19 mouse cellular contexts compared by ENCODE assay signal in genomic region chr11:113502968-113503367, GRCm38 (mm10).
"Had no signal": no experiment of that assay in that cellular context is flagged by ENCODE, and none has a peak within 500 bp of the region (broad histone marks: within the 10 kb centered on the region; RNA-seq: fewer than 3 reads in every experiment).

No protein-coding gene starts in this region.

- DNase-seq: lung, adult 18-20 months; lung, embryonic 14.5 days; lung, postnatal 10 days; lung, postnatal 4 days; midbrain, embryonic 14.5 days; retina, postnatal 1 day; right cerebral cortex, adult 18-20 months; right cerebral cortex, postnatal 25 days; right cerebral cortex, postnatal 4 days; spleen, adult 18-20 months; thymus, adult 18-20 months; thymus, postnatal 25 days; thymus, postnatal 4 days had no signal

- H3K27ac ChIP-seq: midbrain, embryonic 10.5 days; midbrain, embryonic 12.5 days; neural tube, embryonic 12.5 days; neural tube, embryonic 15.5 days had no signal

- H3K4me3 ChIP-seq: midbrain, embryonic 10.5 days; midbrain, embryonic 12.5 days; myocyte; neural tube, embryonic 12.5 days; neural tube, embryonic 15.5 days had no signal

- H3K9ac ChIP-seq: lung, embryonic 14.5 days; midbrain, embryonic 12.5 days; neural tube, embryonic 12.5 days; neural tube, embryonic 15.5 days had no signal

- H3K4me2 ChIP-seq: lung, embryonic 14.5 days; midbrain, embryonic 12.5 days; neural tube, embryonic 12.5 days; neural tube, embryonic 15.5 days had no signal

- ATAC-seq: midbrain, embryonic 16.5 days had no signal

- H3K27me3 ChIP-seq: midbrain, embryonic 12.5 days; neural tube, embryonic 12.5 days; neural tube, embryonic 15.5 days had no signal

- H3K9me3 ChIP-seq: midbrain, embryonic 10.5 days; midbrain, embryonic 12.5 days; neural tube, embryonic 12.5 days; neural tube, embryonic 15.5 days had no signal

- H3K36me3 ChIP-seq: midbrain, embryonic 10.5 days; midbrain, embryonic 12.5 days; neural tube, embryonic 12.5 days; neural tube, embryonic 15.5 days had no signal

- H3K4me1 ChIP-seq: neural tube, embryonic 12.5 days had no signal
